Mouse (Mus musculus) liver, adult 2 months (tissue): ENCODE results near the gene Cdc42bpa. TPM values are rescaled to one million over a fixed set of nuclear protein-coding genes. Genes with fewer than 3 reads are reported as not detected.

Experiments used
- DNase-seq: peaks from one replicate; pipeline ENCODE4 v3.0.0-alpha.2; 2011; ENCODE audit warnings: low read depth, low spot score; ENCODE audit errors: extremely low read depth
- H3K27ac ChIP-seq: fragments of 200-500 bp; replicated peaks from 2 replicates; pipeline ENCODE4 v1.5.1; 2012; ENCODE audit warnings: low read depth, mild to moderate bottlenecking, control low read depth, inconsistent platforms, low read length; ENCODE audit not compliant: insufficient read depth
- H3K27me3 ChIP-seq: fragments of 200-500 bp; 2 replicates; pipeline ENCODE4 v1.6.1; 2012; ENCODE audit warnings: mild to moderate bottlenecking, moderate library complexity, low read length, inconsistent platforms; ENCODE audit not compliant: control insufficient read depth, insufficient read depth
- H3K36me3 ChIP-seq: fragments of 200-500 bp; 2 replicates; pipeline ENCODE4 v1.6.1; 2012; ENCODE audit warnings: low read length, inconsistent platforms; ENCODE audit not compliant: control insufficient read depth, insufficient read depth
- H3K4me1 ChIP-seq: fragments of 200-500 bp; 2 replicates; pipeline ENCODE4 v1.6.1; 2011; ENCODE audit warnings: low read length; ENCODE audit not compliant: control insufficient read depth, insufficient read depth
- H3K4me3 ChIP-seq: fragments of 200-500 bp; 2 replicates; pipeline ENCODE4 v1.5.1; 2011; ENCODE audit warnings: low read depth, mild to moderate bottlenecking, control low read depth, low read length, moderate library complexity; ENCODE audit not compliant: insufficient read depth
- H3K79me2 ChIP-seq: fragments of 200-500 bp; 2 replicates; pipeline ENCODE4 v1.6.1; 2012; ENCODE audit warnings: inconsistent platforms, mild to moderate bottlenecking, low read length, moderate library complexity; ENCODE audit not compliant: control insufficient read depth, insufficient read depth
- H3K9ac ChIP-seq: fragments of 200-500 bp; 2 replicates; pipeline ENCODE4 v1.6.1; 2012; ENCODE audit warnings: low read depth, mild to moderate bottlenecking, control low read depth, inconsistent platforms, low read length
- CTCF ChIP-seq: fragments of 200-500 bp; IDR thresholded peaks from 2 replicates; pipeline ENCODE4 v1.5.1; 2011; ENCODE audit warnings: low read depth, low read length, control low read depth
- POLR2A ChIP-seq: fragments of 200-500 bp; IDR thresholded peaks from 2 replicates; pipeline ENCODE4 v1.6.1; 2011; ENCODE audit warnings: low read length, control low read depth; ENCODE audit not compliant: insufficient read depth; ENCODE audit errors: extremely low read depth
- WGBS: fragments of 180-500 bp; shearing (Covaris S2); methylation state at CpG from one replicate; pipeline ENCODE4 v1.1.7; 2018; 5-methylcytosine and 5-hydroxymethylcytosine counted together
- polyA plus RNA-seq: library from polyadenylated mRNA; depleted of rRNA; stranded (reverse); fragments of >200 nt; gene quantifications from 2 replicates; pipeline ENCODE4 v1.2.3, GENCODE M21; 2012; rRNA removed
- total RNA-seq: library from RNA; depleted of rRNA; stranded (reverse); fragments of >200 nt; gene quantifications from 2 replicates; pipeline ENCODE4 v1.2.3, GENCODE M21; 2014; rRNA removed

Cdc42bpa gene
- 23.3 and 24.7 TPM in 2 replicates for total RNA-seq
- 4.3 and 7.0 TPM in 2 replicates for polyA plus RNA-seq

DNA sequence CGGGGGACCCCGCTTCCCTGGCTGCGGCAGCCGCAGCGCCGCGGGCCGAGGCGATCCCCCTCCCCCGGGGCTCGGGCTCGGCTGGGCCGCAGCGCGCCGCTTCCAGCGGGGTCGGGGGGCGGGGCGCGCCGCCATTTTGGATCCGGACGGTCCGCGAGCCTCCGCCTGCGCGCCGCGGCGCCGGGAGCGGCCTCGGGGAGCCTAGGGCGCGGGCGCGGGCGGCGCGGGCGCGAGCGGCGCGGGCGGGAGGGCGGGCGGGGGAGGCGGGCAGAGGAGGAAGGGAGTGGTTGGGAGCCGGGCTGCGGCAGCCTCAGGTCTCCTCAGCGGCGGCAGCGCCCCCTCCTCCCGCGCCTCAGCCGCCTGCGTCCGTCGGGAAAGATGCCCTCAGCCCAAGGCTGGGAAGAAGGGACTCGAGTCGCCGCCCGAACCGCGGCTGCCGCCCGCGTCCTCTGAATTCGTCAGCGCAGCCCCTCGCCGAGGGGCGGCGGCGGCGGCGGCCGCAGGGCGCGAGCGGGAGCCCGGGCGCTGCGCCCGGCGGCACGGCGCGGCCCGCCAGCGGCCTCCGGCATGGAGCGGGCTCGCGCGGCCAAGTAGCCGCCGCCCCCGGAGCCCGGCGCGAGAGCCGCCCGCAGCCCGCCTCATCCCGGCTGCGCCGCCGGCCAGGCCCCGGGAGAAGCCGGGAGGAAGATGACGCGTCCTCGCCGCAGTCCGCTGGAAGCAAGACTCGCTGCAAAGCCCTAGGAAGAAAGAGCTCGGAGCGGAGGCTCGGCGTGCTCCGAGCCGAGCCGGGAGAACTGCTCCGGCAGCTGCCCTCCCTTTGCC lies at the start of gene Cdc42bpa:
Gene Cdc42bpa (plus strand): TSS at position 752 of the 822 bp plus-strand sequence.
- peak within 1 kb of the TSS; percentile 77 for H3K27ac ChIP-seq
- peak; percentile 40 for DNase-seq
- WGBS: 7% methylated on average over 87 of the region's 128 CpGs

DNA sequence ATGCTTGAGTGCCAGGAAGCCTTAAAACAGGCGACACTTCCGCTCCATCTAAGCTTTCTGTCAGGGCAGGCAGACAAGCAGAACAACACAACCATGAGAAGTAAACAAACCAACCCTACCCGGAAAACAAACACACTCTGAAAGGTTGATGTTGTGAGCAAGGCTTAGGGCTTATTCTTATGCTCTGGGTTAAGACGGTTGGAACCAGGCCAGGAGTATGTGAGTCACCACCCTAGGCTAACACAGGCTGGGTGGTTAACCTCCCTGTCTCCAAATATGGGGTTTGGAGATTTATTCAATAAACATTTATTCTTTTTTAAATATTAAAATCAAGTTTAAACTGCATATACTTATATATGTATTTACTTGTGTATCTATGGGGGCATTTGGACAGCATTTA lies 46.8 kb upstream of the Cdc42bpa start:
- Histone ChIP-seq H3K27me3 (no peaks in the 10 kb centered on the region), H3K4me1 (no peaks in the 10 kb centered on the region), H3K4me3 (no peak overlapping the region), H3K9ac (no peak overlapping the region), H3K79me2 (no peaks in the 10 kb centered on the region), H3K36me3 (no peaks in the 10 kb centered on the region), H3K27ac (no peak overlapping the region)
- 72% methylated on average over 4 of the region's 4 CpGs for WGBS
- DNase-seq: no peak
- no peak for TF ChIP-seq POLR2A
- no peak for TF ChIP-seq CTCF

More for the DNA sequence above, at the start of gene Cdc42bpa:
- H3K4me1 ChIP-seq: peaks cover 5% of the 10 kb centered on the region; the same call in 1 of the 2 replicates
- H3K27me3 ChIP-seq: no peaks in the 10 kb centered on the region
- peak within 1 kb of the TSS; percentile 98 for H3K9ac ChIP-seq
- H3K79me2 ChIP-seq: no peaks in the 10 kb centered on the region
- peak within 1 kb of the TSS; percentile 79 for H3K4me3 ChIP-seq
- no peaks in the 10 kb centered on the region for H3K36me3 ChIP-seq
- no peak for TF ChIP-seq CTCF
- peak; percentile 52; the same call in 1 of the 2 replicates for TF ChIP-seq POLR2A

DNA sequence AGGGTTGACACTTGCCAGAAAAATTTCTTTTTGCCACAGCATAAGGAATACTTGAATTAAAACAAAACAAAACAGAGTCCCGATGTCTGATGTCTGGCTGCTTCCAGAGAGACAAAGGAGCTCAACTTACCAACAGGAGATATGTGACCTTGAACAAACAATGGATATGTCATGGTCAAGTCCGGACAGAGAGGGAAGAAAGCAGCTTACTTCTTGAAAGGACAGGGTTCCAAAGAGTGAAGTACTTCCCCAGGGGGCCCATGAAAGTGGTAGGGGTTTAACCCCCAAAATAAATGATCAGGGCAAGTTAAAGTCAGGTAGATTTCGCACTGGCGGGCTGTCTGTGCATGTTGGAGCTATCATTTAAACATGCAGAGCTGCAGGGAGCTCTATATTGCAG lies 43.2 kb upstream of the Cdc42bpa start:
- Histone ChIP-seq H3K36me3 (no peaks in the 10 kb centered on the region), H3K4me1 (no peaks in the 10 kb centered on the region), H3K4me3 (no peak overlapping the region), H3K79me2 (no peaks in the 10 kb centered on the region), H3K9ac (no peak overlapping the region), H3K27ac (no peak overlapping the region), H3K27me3 (no peaks in the 10 kb centered on the region)
- DNase-seq: no peak
- 73% methylated on average over 4 of the region's 4 CpGs for WGBS
- no peak for TF ChIP-seq CTCF
- no peak for TF ChIP-seq POLR2A

DNA sequence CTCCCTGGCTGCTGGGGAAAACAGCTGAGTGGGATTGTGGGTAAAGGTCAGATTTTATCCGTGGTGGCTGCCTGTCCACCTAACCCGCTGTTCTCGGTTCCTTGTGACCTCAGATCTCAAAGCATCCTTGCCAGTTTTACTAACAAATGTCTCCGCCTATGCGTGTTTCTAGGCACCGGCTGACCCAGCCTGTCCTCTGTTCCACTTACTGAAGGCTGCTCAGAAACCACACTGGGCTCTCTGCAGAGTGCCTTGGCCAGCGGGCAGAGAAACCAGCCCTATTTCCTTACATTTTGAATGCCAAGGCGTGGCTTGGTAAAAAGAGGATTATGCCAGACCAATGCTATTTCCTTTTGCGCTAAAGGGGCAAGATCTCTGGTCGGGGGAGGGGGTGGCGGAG lies 42.8 kb upstream of the Cdc42bpa start:
- Histone ChIP-seq H3K9ac (no peak overlapping the region), H3K36me3 (no peaks in the 10 kb centered on the region), H3K4me1 (no peaks in the 10 kb centered on the region), H3K4me3 (no peak overlapping the region), H3K79me2 (no peaks in the 10 kb centered on the region), H3K27me3 (no peaks in the 10 kb centered on the region), H3K27ac (no peak overlapping the region)
- TF ChIP-seq POLR2A (no peak), CTCF (no peak)
- DNase-seq: no peak
- 79% methylated on average over 11 of the region's 11 CpGs for WGBS

DNA sequence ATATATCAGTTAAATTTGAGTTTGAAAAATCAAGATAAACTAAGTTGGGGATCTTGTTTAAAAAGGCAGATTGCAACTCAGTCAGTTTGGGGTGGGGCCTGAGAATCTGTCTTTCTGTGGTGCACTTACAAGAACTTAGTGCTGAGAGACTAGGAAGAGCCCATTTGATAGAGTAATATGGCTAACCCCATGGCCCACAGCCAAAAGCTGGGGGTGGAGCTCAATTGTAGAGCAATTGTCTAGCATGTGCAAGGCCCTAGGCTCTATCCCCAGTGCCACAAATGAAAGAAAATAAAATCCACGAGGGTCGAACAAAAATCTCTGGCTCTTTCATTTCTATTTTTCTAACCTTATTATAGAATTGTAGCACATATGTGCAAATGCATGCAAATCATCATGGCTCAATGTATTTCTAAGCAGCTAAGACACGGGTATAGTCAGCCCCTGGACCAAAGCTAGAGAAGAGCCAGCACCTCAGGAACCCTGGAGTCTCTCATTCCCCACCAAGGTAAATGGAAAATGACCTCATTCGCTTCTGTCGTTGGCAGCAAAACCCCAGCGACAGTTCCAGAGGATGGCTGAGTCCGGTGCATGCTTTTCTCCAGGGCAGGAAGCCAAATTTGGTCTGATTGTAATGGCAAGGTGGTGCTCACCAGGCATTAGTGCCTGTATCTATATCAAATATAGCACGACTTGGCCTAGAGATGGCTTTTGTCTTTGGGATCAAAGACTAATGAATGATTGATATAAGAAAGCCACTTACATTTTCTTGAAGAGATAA lies 40.4 kb upstream of the Cdc42bpa start:
- no peaks in the 10 kb centered on the region for H3K36me3 ChIP-seq
- no peak for DNase-seq
- WGBS: 88% methylated on average over 8 of the region's 8 CpGs

More for the DNA sequence above, 40.4 kb upstream of the Cdc42bpa start:
- H3K4me1 ChIP-seq: no peaks in the 10 kb centered on the region
- no peak for TF ChIP-seq POLR2A
- no peak for TF ChIP-seq CTCF
- no peaks in the 10 kb centered on the region for H3K79me2 ChIP-seq
- H3K27ac ChIP-seq: no peak overlapping the region
- no peak overlapping the region for H3K9ac ChIP-seq
- no peaks in the 10 kb centered on the region for H3K27me3 ChIP-seq
- H3K4me3 ChIP-seq: no peak overlapping the region
